Mouse (Mus musculus): ENCODE data around the gene Astn2.

Astn2 gene

DNA sequence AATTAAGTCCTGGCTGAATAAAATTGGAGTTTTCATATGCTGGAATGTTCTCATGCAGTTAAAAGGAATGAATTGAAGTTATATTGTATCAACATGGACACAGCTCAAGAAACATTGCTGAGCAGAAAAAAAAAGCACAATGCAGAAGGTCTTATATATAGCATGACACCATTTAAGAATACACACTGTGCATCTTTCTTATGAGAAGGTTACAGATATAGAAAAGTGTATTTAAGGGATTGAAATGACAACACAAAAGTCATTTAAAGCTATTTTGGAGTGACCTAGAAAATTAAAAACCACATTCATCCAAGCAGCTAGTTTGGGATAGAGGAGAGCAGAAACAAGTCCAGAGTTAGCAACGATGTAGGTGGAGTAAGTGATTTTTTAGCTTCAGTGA is 571.4 kb downstream of the Astn2 start:
- no peak for DNase-seq

DNA sequence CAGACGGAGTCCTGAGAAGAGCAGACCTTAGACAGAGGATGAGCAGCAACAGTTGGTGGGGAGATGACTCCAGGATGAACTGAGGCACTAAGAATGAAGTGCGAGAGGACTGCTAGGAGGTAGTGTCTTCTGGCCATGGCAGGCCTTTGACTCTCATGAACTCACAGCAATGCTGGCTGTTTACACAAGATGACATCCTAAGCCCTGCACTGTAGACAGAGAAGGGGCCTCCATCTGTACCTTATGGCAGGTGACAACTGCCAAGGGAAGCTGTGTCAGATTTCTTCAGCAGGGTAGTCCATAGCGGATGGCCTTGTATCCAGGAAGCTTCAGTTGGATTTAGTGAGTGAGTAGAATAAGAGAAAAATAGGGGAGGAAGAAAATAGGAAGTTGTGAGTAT is 572.5 kb downstream of the Astn2 start:
- DNase-seq = no peak

DNA sequence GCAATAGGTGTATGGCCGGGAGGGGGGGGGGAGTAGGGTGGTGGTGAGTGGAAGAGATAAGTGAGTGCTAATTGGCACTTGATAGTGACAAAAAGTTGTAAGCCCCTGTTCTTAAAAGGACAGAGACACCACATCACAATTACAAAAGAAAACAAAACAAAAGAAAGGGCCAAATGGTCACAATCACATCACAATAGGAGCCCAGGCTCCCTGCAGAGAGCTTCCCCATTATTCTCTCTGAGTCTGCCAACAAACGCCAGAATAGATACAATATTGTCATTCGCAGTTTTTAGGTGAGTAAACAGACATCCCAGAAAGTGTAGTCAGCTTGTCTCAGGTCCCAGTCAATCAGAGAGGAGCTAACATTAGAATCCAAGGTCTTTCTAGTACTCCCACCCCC is 573.9 kb downstream of the Astn2 start:
- no peak for DNase-seq

DNA sequence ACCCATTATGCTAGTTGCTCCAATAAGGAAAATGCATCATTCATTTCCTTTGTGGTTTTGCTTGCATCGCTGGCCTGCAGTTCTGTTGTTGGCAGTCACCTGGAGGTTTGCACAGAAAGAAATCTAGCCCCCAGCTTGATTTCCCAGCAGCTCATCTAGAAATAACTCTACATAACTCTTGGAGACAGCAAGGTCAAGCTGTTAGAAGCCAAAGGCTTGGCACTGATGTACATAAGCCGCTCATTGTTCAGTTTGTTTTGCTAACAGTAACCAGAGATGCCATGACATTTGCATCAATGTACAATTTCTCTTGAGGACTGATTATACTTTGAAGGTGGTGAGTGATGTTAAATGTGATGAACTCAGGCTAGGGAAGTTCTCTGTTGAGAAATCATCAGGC is 583.3 kb downstream of the Astn2 start:
- no peak for DNase-seq

DNA sequence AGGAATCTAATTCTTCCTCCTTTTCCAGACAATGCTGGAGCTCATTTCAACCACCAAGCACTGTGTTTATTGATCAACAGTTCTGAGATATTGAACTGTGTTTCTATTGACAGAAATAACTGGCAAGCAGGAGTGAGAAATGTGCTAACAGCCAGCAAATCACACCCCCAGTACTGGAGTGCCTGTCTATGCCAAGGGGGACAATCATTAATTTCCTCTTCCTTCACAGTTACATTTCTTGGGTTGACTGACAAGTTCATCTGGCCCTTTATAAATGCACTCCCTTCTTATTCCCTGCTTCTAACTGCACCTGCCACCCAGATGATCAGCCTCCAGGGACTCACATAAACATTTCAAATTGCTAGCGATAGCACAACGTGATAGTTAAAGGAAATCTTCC is 584.2 kb downstream of the Astn2 start:
- DNase-seq = no peak

DNA sequence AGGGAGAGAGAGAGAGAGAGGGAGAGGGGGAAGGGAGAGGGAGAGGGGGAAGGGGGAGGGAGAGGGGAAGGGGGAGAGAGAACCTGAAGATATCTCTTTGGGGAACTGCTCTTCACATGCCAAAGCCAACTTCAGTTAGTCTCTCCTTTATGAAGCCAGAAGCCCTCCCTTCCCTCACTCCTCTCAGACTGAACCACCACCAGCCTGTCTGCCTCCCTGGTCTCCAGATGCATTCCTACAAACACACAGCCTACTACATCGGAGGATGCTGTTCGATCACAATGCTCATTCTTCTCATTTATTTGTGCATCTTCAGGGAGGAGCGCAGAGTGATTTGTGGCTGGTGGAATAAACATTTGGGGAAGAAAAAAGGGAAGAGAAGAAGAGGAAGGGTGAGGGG is 584.6 kb downstream of the Astn2 start:
- no peak for DNase-seq

DNA sequence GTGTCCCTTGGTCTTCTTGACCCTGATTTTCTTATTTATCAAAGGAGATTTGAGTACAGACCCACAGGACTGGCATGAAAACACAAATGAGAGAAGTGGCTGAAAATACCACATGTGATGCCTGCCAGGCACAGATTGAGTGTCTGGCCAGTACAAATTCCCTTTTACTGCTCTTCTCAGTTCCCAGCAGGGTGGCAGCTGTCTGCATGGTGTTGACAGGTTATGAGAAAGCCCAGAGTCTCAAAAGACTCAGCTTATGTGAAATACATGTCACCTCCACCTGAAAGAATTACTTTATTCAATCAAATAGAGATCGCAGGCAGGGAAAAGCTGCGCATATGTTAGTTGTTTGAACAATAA is 590.3 kb downstream of the Astn2 start:
- no peak for DNase-seq

DNA sequence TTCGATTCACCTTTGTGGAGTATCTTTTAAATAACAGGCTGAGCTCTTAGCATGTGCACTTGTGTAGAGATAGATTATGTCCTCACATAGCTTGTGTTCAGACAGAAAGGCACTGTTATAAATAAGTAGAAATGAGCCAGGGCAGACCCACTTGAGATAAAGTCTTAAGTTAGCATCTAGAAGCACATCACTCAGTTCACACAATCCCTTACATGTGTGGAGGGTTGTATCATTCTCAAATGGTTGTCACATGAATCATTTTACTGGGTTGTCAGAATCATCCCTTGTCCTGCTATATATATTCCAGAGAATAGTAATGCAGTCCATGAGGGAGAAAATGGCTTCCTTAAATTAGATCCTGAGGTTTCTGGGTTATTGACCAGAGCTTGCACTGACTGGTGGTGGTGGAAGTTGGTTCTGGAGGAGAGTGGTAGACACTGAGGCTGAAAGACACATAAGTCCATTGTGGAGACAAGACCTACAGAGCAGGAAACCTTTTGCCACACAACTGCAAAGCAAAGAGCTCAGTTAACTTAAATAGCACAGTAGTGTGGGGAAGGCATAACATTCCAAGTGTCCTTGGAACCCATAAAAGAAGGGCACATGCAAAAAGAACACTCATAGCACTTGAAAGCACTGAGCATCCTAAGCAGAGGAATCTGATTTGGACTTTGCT is 590.8 kb downstream of the Astn2 start:
- no peak for DNase-seq

DNA sequence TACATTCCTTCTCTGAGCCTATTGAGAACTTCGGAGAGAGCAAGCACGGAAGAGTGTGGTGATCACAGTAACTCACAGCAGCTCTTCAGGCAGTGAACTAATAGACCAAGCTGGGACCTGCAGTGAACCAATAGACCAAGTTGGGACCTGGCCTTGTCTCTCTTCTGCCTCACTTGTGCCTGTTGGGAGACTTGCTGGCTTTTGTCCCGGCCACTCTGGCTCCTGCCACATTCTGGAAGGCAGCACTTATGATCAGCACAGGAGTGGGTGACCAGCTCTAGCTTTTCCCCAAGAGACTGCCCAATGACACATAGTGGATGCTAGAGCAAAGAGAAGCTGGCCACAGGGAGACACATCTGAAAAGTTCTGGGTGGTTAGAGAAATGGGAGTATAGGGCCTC is 597.1 kb downstream of the Astn2 start:
- no peak for DNase-seq

DNA sequence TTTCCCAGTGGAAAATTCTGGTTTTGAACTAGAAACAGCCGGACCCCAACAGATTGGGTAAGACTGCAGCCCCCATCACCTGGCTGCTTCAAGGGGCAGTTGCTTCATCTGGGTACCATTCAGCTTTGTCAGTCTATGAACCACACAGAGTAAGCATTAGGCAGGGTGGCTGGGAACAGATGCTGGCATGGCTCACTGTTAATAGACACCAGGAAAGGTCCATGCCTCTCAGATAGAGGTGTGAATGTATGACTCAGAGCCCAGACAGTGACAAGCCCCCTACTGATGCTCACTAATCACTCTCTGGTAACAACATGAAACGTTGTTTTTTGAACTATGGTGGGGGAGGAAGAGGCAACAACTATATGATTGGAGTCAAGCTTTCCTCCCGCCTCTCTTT is 603.2 kb downstream of the Astn2 start:
- no peak for DNase-seq

DNA sequence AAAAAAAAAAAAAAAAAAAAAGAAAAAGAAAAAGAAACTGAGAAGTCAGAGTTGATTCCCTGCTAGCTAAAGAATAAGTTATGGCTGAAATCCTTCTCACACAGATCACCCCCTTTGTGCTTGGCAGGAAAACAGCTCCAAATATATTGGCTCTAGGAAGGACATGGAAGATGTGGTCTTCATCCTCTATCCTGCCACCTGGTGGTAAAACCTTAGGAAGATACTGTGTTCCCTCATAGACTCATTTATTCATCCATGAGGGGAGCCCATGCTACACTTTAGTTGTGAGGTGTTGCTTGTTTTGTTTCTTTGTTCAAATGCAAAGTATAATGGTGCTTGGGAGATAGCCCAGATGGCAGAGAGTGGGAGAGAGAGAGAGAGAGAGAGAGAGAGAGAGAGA is 613.4 kb downstream of the Astn2 start:
- no peak for DNase-seq

DNA sequence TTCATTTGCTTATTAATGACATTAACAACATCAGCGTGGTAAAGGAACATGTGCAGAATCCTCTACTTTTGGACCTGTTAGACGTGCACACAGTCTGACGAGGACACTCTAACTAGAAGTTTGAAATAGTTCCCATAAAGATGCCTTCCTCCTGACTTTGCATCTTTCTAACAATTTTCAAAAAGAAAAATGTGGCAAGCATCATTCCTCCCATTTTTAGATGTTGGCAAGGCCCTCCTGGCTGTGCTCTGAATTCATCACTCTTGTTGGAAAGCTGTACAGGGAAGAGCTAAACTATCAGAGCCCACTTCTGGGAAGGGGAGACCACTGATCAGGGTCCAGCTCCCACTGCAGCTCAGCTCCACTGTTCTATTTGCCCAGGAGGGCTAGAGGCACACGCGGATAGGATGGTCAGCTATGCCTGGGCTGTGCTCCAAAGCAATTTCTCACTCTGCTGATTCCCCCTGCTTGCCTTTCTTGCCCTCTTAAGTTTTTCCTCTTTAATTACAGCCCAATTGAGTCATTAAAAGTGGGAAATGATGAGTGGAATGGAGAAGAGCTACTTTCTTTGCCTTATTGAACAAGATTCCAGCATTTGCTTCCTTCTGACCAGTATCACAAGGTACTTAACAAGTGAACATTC is 630.9 kb downstream of the Astn2 start:
- DNase-seq = no peak

DNA sequence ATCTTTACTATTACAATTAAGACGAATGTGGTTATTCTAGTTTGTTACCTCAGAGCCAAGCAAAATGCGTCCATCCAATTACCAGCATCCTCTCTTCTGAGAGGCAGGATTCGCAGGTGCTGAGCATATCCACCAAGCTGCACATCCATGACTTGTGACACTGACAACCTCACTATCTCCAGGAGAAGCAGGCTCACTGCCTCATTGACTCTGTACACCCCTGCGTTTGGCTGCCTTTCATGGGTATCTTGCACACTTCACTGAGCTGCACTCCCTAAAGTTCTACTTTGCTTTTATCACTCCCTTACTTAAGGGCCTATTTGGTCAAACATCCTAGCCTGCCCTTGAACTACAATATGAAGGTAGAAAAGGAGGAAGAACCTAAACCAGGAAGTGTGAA is 633.5 kb downstream of the Astn2 start:
- DNase-seq = no peak

DNA sequence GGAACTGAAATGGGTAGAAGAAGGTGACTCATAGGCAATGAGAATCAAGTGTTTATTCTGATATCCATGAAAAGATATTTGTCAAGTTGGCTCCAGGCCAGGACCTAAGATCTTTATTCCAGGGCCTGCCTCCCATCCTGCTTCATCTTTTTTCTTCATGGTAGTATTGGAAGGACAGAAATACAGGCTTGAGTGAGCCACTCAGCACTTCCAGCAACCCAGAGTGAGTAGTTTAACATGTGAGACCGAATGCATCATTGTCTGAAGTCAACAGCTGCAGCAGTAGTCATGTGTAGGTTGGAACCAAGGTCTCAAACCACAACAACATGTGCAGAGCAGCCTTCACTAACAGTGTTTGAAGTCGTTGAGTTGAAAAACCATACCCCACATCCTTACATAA is 636.5 kb downstream of the Astn2 start:
- DNase-seq = no peak

DNA sequence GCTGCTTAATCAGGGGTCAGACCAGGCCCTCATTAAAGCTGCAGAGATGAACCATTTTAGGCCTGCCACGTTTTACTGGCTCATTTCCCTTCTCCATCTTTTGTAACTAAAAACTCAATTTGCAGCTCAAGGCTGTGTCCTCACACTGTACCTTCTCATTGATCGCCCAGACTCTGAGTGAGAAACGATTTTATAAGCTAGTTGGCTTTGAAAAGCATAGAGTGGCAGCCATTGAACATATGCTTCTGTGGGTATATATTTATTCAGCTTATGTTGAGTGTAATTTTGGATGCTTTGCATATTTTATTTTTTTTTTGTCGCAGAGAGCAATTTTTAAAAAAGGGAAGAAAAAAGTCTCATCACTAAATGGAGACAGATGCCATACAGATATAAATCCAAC is 637.0 kb downstream of the Astn2 start:
- DNase-seq = no peak

DNA sequence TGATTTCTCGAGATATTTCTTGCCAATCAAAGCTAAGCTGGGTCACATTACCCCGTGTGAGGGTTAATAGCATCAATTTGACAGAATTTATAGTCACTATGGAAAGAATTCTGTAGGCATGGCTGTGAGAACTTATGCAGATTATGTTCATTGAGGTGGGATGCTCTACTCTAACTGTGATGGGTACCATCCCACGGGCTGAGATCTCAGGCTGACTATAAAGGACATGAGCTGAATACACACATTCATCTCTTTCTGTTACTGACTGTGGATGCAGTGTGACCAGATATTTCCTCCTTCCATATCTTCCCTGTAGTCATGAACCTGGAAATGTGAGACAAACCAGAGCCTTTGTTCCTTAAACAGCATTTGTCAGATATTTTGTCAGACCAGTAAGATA is 639.1 kb downstream of the Astn2 start:
- no peak for DNase-seq

DNA sequence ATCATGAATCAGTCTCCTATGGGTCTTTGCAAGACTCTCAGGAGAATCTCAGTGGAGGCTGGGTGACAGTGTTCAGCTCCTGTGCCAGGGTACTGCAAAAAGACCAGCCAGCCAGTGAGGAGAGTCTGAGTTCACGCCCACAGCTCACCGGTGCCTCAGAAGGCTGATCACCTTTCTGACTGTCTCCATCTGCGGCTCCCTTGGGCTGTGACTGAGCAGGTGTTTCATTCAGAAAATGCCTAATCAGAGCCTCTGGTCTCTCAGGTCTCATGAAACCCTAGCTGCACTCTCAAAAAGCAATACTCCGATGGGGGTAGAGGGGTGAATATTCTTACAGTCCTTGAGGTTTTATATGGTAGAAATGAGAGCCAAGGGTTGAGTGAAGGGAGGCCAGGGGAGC is 640.1 kb downstream of the Astn2 start:
- DNase-seq = no peak

DNA sequence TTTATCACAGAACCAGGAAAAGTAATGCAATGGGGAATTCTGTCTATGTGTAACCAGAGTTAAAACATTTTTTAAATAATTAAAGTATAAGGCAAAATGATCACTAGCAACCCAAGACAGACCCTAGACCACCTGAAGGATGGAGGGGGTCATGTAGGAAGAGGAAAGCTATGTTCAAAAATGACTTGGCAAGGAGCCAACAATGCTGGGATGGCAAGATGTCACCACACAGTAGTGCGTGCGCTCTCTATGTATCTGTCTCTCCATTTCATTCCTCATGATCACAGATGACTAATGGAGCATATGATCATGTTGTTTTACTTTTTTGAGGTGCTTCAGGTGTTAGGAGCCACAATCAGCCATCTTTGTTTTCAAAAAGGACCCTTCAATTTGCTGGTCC is 640.6 kb downstream of the Astn2 start:
- no peak for DNase-seq

DNA sequence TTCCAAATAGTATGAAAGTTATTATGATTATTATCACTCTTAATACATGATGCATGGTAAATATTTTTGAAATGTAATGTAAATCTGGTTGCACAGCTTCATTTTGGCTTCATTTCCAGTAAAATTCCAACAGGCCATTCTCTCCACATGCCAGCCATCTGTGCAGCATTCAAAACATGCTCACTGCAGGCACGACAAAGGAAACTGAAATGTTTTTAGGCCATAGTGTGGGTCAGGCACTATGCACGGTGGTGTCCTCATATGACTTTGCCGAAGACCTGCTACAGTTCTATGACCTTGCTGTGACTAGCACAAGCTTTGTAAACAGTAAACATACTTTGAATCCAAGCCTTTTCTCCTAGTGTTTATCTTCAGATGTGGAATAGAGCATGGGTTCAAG is 642.3 kb downstream of the Astn2 start:
- DNase-seq = no peak

DNA sequence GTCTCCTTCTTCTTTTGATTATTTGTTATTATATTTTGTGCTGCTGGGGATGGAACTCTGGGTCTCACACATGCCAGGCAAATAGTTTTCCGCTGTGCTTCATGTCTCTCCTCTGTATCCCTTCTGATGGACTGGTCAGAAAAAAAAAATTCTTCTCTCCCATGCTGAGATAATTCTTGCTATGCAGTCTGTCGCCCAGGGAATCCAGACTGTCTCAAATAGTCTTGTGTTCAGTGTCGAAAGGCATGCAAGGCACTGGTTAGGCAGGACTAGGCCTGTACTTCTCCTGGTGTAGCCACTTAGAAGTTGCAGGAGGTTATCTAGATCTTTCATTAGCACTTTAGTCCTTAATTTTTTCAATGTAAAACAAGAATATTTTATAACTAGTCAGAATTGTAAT is 642.8 kb downstream of the Astn2 start:
- no peak for DNase-seq

DNA sequence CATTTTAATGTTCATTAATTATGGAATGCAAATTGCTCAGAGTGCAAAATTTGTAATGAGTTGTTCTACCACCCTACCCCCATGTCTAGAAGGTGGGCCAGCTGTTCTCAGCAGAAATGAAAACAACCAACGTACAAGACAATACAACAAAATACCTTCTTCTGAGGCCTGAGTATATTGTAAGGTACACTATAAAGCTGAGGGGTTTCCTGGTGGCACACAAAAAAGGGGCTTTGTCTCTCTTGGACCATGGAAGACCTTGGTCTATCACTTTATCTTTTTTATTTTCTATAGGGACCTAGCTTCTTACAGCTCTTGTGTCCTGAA is 645.6 kb downstream of the Astn2 start:
- DNase-seq = no peak

DNA sequence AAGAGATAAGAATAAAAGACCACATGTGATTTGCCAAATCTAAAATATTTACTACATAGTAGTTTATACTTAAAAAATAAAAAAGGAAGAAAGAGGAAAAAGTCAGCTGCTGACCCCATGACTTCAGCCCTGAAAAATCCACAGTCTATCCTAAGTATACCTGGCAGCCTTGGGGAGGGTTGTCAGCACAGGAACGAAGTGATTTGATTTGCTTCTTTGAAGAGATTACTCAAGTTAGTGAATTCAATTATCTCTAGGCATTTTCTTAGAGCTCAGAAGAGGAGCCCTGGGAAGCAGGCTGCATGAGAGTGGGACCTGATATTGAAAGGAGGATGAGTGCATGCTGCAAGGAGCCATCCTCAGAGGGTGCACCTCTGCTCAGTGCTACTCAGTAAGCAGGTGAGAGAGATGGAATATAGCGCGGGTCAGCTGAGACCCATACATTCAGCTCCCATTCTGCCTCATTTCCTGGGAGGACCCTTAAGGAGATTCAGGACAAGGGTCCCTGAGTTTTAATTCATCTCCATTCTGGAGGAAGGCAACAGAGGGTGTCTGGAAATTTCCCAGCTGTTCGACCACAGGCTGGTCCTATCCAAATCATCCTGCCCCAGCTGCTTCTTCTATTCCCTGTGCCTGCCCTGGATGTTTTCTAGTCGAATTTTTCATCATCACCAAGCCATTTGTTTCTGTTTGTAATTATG is 646.1 kb downstream of the Astn2 start:
- no peak for DNase-seq

DNA sequence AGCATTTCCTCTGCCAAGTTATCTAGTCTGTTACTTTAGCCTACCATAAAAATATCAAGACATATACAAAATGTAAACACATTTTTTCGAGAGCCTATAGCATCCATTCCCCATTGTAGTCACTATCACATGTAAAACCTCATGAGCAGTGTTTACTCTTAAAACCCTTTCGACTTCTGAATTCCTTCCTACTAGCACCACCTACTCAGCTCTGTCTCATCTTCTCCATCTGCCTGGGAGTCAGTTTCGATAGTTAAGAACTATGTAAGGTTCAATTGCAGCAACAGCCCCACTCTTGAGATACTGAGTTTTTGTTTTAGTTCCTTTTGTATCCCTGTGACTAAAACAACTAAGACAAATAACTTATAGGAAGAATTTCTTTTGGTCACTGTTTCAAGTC is 651.5 kb downstream of the Astn2 start:
- no peak for DNase-seq

DNA sequence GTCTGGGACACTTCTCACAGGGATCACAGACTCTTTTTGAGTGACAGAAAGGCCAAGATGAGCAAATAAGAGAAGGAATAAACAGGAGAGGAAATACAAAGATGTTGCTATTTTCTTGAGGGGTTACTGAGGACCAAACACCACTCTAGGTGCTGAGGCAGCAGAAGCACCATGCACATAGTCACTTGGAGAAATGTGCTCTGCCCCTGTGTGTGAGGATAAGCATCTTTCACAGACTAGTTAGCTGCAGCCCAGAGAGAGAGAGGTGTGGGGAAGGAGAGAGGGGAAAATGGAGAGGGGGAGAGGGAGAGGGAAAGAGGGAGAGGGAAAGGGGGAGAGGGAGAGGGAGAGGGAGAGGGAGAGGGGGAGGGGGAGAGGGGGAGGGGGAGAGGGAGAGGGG is 659.6 kb downstream of the Astn2 start:
- no peak for DNase-seq

DNA sequence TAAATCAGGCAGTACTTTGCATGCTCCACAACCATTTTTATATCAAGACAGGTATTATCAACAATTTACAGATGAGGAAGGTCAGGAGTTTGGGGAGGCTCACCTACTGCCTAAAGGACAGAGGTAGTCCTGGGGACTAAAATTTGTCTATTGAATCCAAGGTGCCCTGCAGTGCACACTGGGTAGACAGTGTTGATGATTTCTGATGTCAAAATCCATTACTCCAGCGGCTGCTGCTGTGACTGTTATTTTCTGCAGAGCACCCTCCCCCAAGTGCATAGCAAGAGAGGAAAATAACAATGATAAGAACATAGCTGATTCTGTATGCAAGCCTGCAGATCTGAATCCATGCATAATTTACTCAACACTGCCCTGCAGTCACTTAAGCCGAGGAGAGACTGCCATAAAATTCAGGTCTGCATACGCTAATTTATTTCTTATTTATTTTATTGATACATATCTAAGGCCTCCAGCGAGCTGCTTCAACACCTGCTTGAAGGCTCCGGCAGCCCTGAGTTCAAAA is 660.3 kb downstream of the Astn2 start:
- no peak for DNase-seq
